12 mouse cellular contexts compared by ENCODE assay signal in the genomic region with DNA sequence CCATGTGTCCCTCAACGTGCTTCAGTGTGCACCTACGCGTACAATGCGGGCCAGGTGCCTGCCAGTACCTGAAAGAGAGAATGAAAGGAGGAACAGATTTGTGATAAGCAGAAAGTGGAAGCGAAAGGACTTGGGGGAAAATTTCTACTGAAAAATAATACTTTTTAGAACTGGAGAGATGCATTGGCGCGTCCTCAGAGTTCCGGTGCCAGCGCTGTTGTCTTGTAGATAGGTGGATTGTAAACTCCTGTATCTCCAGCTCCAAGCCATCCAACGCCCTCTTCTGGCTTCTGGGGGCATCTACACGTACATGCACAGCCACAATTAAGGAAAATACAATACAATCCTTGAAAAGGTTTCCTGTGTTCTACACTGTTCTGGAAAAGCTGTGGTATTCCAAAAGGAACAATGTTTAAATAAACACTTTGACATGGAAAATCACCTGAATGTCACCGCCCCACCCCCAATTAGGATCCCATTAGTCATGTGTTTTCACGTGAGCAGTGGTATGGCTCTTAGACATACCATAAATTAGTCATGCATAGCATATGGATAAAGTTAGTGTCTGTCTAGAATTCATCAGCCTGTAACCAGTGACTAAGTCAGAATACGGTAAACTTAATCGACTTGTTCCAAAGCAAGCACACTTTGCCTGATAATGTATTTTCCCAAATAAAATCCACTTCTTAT.
DNase-seq lines count a peak whose midpoint lies in the region; TF ChIP-seq lines count a peak whose summit lies in the region.
"Had no signal": no experiment of that assay in that cellular context is flagged by ENCODE, and none has a peak within 500 bp of the region (broad histone marks: within the 10 kb centered on the region; RNA-seq: fewer than 3 reads in every experiment).

No protein-coding gene starts in this region.

- H3K27me3 ChIP-seq in thymus, adult 2 months (ENCODE audit: control insufficient read depth, insufficient read depth, low read length), result no peaks in the 10 kb centered on the region
- H3K27me3 ChIP-seq: limb, embryonic 15.5 days; neural tube, embryonic 12.5 days had no signal

- peaks cover 2% of the 10 kb centered on the region for H3K4me1 ChIP-seq in thymus, adult 2 months (replicated peaks; ENCODE audit: control insufficient read depth, insufficient read depth, low read length)
- H3K4me1 ChIP-seq: limb, embryonic 15.5 days; neural tube, embryonic 12.5 days had no signal

- no peak for TF ChIP-seq CTCF in thymus, adult 2 months (IDR thresholded peaks at IDR 0.05; ENCODE audit: borderline replicate concordance, control insufficient read depth, extremely low read depth, insufficient read depth, low read length, poor library complexity)

- peak; percentile 4 to 5 for DNase-seq in cerebellum, postnatal 10 days
- no peak for DNase-seq in cerebellum, adult 18-20 months
- peak; percentile 24 for DNase-seq in thymus, adult 2 months
- no peak for DNase-seq in thymus, adult 18-20 months
- peak; percentile 51 for DNase-seq in induced T-regulatory cell, adult 2 months (ENCODE audit: low read depth)
- DNase-seq in adipocyte (ENCODE audit: low spot score), result no peak
- DNase-seq in urinary bladder, postnatal 10 days (ENCODE audit: low spot score), result no peak
- DNase-seq in layer of hippocampus, postnatal 25 days (ENCODE audit: extremely low spot score in 1 of 2, low spot score in 1 of 2), result no peak
- DNase-seq: right cerebral cortex, postnatal 25 days had no signal

- no peaks in the 10 kb centered on the region for H3K36me3 ChIP-seq in thymus, adult 2 months (ENCODE audit: control insufficient read depth, insufficient read depth, low read length)
- H3K36me3 ChIP-seq: limb, embryonic 15.5 days; neural tube, embryonic 12.5 days had no signal

- H3K27ac ChIP-seq in thymus, adult 2 months (ENCODE audit: control insufficient read depth, insufficient read depth, low read length), result no peak overlapping the region
- H3K27ac ChIP-seq: limb, embryonic 15.5 days; neural tube, embryonic 12.5 days had no signal

- TF ChIP-seq POLR2A in thymus, adult 2 months (IDR thresholded peaks at IDR 0.05; ENCODE audit: control insufficient read depth, extremely low read depth, insufficient read depth, low read length, poor library complexity), result no peak

- H3K4me3 ChIP-seq in thymus, adult 2 months (ENCODE audit: control insufficient read depth, insufficient read depth, low read length), result no peak overlapping the region
- H3K4me3 ChIP-seq: limb, embryonic 15.5 days; megakaryocyte, embryonic 14.5 days; neural tube, embryonic 12.5 days had no signal

- 92% methylated on average over 15 of the region's 15 CpGs for WGBS in thymus, adult 2 months

Comparison
In these comparisons a context has a peak if more than half of its experiments do, and no peak if none do; other contexts are left out.
1. DNase-seq: peak in cerebellum, postnatal 10 days (2 of 2), thymus, adult 2 months (single experiment) and induced T-regulatory cell, adult 2 months (single experiment); none in cerebellum, adult 18-20 months (0 of 2), thymus, adult 18-20 months (0 of 2), adipocyte (single experiment), urinary bladder, postnatal 10 days (single experiment) and layer of hippocampus, postnatal 25 days (0 of 2).